Mouse (Mus musculus): ENCODE results near the gene Dram1.

Dram1 gene

DNA sequence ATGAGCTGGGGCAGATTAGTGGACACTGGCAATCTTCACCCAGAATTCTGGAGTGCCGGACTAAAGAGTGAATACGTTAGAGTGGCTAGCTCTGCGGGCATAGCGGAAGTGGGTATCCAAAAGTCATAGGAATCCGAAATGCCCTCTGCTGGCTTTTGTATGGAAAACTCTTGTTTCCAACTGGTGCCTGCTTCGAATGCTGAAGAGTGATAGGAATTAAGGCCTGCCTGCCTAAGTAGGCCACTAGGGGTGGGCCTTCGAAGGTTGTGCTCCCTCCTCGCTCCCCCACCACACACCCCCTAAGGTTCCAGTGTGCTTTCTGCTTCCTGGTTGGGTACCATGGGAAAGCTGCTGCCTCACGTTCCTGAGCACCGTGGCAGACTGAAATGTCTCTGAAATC lies 3.9 kb downstream of the Dram1 start:
- TF ChIP-seq GATA4 (IDR thresholded peaks at IDR 0.05; ENCODE audit: insufficient replicate concordance, low read length): no peak

DNA sequence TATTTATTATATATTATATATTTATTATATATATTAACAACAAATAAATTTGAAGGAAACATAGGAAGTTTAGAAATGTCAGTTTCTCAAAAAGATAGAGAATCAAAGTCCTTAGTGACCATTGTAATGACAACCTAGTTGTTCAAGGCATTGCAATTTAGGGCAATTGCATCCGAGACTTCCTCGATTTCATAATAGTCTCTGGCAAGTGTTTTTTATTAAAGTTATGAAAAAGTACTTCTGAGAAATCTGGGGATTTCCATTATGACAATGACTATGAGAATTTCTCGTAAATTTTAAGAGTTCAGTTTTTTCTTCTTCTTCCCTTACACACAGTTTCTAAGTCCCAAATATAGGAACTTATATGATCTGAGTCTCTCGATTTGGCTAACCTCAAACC lies 6.4 kb downstream of the Dram1 start:
- no peak for TF ChIP-seq GATA4 (IDR thresholded peaks at IDR 0.05; ENCODE audit: insufficient replicate concordance, low read length)

DNA sequence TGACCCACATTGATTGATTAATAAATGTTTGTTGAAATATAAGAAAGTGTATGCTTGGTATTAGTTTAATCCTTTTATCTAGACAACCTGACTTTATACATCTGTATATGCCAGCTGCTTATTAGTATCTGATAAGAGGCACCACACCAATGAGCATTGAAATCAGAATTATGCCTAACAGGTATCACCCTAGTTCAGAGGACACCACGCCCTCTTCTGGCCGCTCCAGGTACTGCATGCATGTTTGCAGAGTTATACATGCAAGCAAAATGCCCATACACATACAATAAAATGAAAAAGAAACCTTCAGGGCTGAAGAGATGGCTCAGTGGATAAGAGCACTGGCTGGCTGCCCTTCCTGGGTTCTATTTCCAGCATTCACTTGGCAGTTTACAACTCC lies 7.1 kb downstream of the Dram1 start:
- no peak for TF ChIP-seq GATA4 (IDR thresholded peaks at IDR 0.05; ENCODE audit: insufficient replicate concordance, low read length)

DNA sequence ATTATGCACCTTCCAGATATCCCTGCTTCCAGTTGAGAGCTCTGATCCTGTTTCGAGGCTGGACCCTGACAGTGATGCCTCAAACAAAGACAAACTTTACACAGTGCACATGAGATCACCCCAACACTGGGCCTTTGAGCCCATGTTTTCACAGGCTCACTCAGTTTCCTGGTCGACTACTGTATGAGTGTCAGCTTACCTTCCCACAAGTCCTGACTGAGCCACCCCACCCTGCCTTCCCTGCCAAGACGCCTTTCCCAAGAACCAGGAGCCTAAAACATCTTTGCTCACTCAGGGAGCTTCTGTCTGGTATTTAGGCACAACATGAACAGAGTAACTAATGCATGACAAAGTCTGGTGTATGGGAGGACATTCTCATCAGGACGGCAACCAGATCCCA lies 9.6 kb downstream of the Dram1 start:
- TF ChIP-seq GATA4 (IDR thresholded peaks at IDR 0.05; ENCODE audit: insufficient replicate concordance, low read length): no peak

DNA sequence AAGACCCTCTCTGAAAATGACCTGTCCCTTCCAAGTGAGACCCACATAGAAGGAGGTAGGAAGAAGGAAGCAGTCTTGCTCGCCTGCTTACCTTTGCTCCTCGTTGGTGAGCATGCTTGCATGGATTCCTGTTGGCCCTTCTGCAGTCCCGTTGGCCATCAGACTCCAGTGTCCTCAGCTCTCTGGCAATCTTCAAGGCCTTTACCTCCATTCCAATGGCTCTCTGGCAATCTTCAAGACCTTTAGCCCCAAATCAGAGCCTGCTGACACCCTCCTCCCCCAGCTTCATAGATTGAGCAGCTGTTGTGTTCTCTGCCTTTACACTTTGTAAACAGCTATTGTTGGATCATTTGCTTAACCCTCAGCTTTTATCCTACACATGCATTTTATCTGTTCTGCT lies 14.7 kb downstream of the Dram1 start:
- TF ChIP-seq GATA4 (IDR thresholded peaks at IDR 0.05; ENCODE audit: insufficient replicate concordance, low read length): no peak

DNA sequence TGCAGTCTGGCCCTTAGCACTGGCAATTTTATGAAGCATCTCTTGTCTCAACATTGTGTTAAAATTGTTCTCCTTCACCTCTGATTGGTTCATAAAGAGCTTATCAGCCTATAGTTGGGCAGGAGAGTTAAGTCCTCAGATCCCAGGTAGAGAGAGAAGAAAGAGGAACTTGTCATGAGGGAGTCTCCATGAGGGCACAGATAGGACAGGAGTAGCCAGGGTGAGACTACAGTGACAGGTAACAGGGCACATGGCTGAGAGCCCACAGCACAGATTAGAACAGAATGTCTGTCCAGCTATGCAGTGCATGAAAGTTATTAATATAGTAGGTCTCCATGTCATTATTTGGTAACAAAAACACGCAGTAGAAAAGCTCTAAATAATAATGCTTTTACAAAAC lies 16.7 kb downstream of the Dram1 start:
- TF ChIP-seq GATA4 (IDR thresholded peaks at IDR 0.05; ENCODE audit: insufficient replicate concordance, low read length): no peak

DNA sequence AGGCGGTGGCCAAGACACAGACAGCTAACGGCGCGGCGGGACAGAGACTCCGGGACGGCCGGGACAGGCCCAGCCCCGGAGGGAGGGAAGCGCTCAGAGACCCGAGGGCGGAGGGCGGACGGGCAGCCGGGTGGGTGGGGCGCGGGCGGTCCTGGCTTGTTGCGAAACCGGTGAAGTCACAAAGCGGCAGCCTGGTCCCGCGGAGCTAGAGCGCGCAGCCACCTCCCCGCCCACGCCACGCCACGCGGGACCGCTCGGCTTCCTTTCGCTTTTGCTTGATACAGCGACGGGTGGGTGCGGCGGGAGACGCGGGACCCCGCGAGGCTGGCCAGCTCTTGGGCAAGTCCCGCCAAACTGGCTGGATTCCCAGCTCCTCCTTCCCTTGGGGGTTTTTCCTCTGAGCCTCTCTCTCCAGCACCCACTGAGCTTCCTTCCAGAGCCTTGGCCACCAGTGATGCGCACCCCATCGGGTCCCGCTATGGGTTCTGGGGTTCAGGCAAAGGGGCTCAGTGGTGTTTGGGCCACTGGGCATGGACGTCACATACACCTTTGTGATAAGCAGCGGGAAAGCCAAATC lies 21.8 kb downstream of the Dram1 start:
- no peak for TF ChIP-seq GATA4 (IDR thresholded peaks at IDR 0.05; ENCODE audit: insufficient replicate concordance, low read length)

DNA sequence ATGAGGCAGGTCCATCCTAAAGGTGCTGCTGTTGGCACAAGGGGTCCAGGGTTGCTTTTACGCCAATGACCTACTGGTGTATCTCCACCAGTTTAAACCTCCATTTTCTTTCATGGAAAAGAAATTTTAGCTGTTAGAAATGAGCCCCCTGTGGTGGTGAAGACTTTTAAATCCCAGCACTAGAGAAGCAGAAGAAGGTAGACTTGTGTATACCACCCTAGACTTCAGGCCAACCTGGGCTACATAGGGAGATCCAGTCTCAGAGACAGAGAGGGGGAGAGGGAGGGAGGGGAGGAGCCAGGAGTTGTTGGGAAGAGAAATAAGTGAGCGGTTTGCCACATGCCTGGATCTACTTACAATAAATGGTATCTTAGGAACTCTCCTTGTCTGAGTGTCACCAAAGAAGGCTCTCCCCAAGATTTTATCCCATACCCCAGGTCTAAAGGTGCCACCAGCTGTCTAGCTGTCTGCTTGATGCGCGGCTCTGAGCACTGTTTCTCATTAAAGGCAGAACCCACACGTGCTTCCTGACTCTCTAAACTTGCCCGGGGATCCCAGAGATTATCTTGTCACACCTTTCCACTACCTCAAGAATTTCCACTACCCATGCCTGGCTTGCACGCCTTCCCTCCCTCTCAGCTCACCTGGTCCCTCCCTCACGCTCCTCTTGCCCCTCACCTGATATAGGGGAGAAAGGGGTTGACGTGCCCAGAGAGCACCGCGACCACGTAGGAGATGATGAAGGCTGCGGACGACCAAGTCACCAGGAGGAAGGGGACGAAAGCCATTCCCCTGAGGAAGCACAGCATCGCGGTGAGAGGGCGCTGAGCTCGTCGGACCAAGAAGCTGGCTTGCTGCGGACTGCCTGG lies 22.5 kb downstream of the Dram1 start:
- no peak for TF ChIP-seq GATA4 (IDR thresholded peaks at IDR 0.05; ENCODE audit: insufficient replicate concordance, low read length)

DNA sequence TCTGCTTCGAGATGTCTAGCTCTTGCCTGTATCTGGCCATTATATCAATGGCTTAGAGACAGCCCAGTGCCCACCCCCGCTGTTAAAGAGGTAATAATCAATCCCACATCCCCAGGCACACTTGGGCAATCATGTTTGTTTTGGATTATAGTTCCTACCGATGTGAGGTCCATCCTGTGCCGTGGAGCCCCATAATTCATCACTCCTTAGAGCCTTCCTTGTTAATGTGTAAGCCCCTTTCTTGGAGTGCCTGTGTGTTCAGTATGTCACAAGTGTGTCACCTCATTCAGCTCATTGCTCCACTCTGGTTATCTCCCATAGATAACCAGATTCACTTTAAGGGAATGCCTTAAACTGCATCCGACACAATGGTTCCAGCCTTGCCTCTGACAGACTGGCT lies 24.3 kb downstream of the Dram1 start:
- TF ChIP-seq GATA4 (IDR thresholded peaks at IDR 0.05; ENCODE audit: insufficient replicate concordance, low read length): no peak

DNA sequence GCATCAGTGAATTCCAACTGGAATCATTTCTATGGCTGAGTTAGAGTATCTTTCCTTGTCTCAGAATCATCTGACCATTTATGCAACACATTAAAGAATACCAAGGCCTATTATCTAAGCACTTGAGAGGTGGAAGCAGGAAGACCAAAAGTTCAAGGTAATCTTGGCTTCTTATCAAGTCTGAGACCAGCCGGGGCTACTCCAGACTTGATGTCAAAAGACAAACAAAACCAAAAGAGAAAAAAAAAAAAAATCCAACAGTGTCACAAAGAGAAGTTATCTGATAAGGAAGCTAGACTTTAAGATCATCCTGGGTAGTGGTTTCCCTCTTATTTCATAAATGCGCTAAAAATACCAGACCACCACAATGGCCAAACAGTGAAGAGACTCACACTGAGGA lies 26.3 kb downstream of the Dram1 start:
- no peak for TF ChIP-seq GATA4 (IDR thresholded peaks at IDR 0.05; ENCODE audit: insufficient replicate concordance, low read length)

DNA sequence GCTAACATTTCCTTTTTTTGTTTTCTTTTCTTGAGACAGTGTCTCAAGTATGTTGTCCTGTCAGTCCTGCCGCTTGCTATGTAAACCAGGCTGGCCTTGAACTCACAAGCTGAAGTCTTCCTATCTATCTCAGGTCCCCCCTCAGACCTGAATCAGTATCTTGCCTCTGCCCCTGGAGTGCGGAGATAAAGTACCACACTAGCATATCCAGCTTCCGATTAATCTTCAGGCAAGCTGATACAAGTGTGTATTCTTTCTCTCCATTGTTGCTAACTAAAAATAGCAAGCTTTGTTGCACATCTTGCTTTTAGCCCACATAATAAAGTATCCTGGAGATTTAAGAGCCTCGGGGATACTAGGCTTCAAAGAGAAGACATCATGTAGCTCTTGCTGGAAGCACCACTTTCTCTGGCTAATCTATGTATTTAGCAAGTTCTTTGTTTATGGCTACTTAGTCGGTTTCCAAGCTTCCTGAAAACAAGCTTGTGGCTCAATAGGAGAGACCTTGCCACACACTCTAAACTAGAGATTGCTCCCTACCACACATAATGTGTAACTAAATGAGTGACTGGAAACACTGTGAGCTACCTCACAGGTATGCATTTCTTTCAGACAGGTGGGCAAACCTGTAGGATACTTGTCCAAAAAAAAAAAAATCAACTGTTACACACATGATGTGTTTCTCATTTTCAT lies 27.3 kb downstream of the Dram1 start:
- TF ChIP-seq GATA4 (IDR thresholded peaks at IDR 0.05; ENCODE audit: insufficient replicate concordance, low read length): no peak

DNA sequence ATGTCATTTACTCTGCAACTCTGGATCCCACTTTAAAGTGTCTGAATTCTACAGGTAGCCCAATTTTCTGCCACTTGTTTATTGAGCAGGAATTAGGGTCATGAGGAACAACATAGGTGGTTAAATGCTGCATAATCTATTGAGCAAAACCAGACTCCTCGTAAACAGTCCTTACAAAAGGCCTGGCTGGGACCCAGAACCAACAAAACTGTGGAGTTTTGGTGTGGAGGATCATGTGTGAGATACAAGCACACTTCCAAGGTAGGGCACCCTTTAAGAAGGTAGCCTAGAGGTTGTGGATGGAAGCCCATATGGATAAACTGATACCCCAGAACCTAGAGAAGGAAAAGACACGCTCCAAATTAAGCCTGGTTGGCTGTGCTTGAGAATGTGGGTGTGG lies 28.2 kb downstream of the Dram1 start:
- no peak for TF ChIP-seq GATA4 (IDR thresholded peaks at IDR 0.05; ENCODE audit: insufficient replicate concordance, low read length)

DNA sequence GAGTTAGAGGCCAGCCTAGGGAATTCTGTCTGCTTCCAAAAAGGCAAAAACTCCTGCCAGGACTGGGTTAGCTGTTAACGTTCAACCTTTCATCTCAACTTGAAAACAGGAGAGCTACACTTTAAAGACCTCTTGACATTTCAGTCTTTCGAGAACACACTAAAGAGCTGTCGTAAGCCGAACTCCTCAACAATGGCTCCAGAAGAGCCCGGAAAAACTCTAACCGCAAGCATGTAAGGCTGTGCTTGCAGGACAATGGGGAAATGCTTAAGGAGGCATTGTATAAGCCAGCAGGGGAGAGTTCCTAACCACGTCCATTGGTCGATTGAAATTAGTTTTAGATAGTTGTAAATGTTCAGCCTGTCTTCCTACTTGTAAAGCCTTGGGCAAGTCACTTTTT lies 29.1 kb downstream of the Dram1 start:
- no peak for TF ChIP-seq GATA4 (IDR thresholded peaks at IDR 0.05; ENCODE audit: insufficient replicate concordance, low read length)

DNA sequence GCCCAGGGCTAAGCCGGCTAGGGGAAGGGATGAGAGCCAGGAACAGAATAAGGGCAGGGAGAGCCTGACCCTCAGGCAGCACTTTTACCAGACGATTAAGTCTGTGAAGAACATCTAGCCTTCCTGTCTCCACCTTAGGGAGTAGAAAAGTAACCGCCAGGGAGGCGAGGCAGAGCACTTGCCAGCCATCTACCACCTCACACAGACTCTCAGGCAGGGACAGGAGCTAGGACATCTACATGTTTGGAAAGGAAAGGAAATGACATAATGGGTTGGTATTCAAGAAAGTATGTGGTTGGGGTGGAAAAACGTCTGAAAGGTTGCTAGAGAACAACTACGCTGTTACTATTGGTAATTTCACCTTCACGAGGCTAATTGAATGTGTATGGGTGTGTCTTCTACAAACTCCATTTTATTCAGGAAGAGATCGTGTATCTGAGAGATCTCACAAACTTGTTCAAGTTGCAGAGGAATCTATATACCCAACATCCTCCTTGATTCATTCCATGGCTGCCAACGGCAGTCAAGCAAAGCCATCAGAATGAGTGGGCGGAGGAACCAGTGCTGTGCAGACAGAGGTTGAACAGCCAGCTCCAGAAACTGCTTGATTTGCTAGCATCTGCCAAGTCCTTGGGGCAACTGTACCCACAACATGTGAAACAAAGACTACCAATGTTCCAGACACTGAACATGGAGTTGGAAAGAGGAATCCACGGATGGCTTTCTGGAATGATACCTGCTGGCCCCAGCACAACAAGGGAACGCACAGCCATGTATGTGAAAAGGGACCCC lies 32.2 kb downstream of the Dram1 start:
- TF ChIP-seq GATA4 (IDR thresholded peaks at IDR 0.05; ENCODE audit: insufficient replicate concordance, low read length): no peak

DNA sequence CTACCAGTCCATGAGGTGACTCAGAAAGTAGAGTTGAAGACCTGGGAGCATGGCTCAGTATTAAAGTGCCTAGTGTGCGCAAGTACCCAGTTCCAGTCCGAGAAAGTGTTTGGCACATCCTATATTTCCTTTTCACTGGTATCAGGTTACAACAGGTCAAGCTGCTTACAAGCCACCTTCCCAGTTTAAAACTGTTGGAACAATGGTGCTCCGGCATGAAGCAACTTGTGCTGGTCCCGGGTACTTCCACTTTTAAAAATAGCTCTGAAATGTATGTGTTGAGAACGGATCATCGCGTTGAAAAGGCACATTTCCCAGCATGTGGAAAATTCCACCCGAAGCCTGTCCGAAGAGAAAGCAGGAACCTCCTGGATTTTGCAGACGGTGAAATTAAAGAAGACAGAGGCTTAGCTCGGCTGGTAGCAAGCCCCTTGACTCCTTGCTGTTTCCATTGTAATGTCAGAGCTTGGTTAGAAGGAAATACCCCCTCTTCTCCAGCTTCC lies 32.9 kb downstream of the Dram1 start:
- TF ChIP-seq GATA4 (IDR thresholded peaks at IDR 0.05; ENCODE audit: insufficient replicate concordance, low read length): no peak

Measured in liver, adult (tissue).